Mouse (Mus musculus) megakaryocyte, embryonic 14.5 days (primary cell): ENCODE results near the gene Kdf1. TPM values are rescaled to one million over a fixed set of nuclear protein-coding genes. Genes with fewer than 3 reads are reported as not detected.

Source experiments
- H3K27me3 ChIP-seq: replicated peaks from 2 replicates; pipeline ENCODE3; 2012; ENCODE audit warnings: inconsistent platforms
- H3K36me3 ChIP-seq: replicated peaks from 2 replicates; pipeline ENCODE3; 2012; ENCODE audit warnings: low read length, inconsistent platforms, mixed read lengths
- H3K4me1 ChIP-seq: 2 replicates; pipeline ENCODE4 v1.6.1; 2012; ENCODE audit warnings: inconsistent platforms
- H3K4me3 ChIP-seq: replicated peaks from 2 replicates; pipeline ENCODE3; 2012; ENCODE audit warnings: moderate library complexity, mild to moderate bottlenecking, inconsistent platforms
- H3K9me3 ChIP-seq: 2 replicates; pipeline ENCODE4 v1.6.1; 2012; ENCODE audit warnings: inconsistent platforms
- FLI1 ChIP-seq: IDR thresholded peaks from 2 replicates; pipeline ENCODE4 v1.6.1; 2012; ENCODE audit warnings: low read length, inconsistent platforms, mixed read lengths
- GATA1 ChIP-seq: IDR thresholded peaks from 3 replicates; pipeline ENCODE4 v1.6.1; 2012; ENCODE audit warnings: mixed read lengths, low read length, inconsistent platforms, borderline replicate concordance
- polyA plus RNA-seq: library from polyadenylated mRNA; stranded (reverse); fragments of >175 nt; gene quantifications from 2 replicates; pipeline ENCODE4 v1.2.3, GENCODE M21; 2012; ENCODE audit warnings: low replicate concordance; ENCODE audit not compliant: insufficient read depth

The Kdf1 gene
- polyA plus RNA-seq, 1 experiment, result 0.83 TPM

DNA sequence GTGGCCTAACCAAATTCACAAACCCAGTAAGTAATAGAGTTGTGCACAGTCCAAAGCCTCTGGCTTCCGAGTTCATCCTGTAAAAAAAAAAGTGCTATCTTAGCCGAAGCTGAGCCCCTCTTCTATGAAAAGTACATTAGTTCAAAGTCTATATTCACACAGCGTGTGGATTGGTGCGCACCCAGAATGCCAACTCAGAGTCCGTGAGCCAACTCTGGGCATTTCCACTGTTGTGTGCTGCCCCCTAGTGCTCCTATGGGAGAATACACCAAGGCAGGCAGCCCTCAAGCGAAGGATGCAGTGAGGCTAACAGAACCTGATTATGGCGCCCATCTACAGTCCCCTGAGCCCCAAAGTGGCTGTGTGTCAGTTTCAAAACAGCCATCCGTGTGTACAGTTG, 5.8 kb upstream of the Kdf1 start:
- Histone ChIP-seq H3K4me1 (peaks cover 3% of the 10 kb centered on the region; the same call in 1 of the 2 replicates), H3K36me3 (no peaks in the 10 kb centered on the region), H3K9me3 (no peaks in the 10 kb centered on the region), H3K27me3 (peaks cover 53% of the 10 kb centered on the region), H3K4me3 (no peak overlapping the region)
- TF ChIP-seq GATA1 (no peak), FLI1 (no peak)

DNA sequence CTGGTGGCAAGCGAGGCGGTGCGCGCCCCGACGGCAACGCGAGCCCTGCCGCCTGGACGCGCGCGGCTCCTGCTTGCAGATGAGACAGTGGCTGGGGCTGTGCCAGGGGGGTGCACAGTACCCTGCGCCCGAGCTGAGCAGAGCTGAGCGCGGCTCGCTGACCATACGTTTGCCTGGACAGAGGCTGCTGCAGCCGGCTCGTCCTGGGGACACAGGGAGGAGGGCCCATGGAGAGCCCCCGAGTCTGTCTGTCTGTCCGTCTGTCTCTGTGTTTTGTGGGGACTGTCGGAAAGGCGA, 554 bp downstream of the Kdf1 start:
- Histone ChIP-seq H3K4me3 (peak overlapping the region; percentile 88), H3K4me1 (peaks cover 12% of the 10 kb centered on the region), H3K27me3 (peaks cover 79% of the 10 kb centered on the region), H3K9me3 (no peaks in the 10 kb centered on the region), H3K36me3 (no peaks in the 10 kb centered on the region)
- TF ChIP-seq FLI1, result no peak
- no peak for TF ChIP-seq GATA1

DNA sequence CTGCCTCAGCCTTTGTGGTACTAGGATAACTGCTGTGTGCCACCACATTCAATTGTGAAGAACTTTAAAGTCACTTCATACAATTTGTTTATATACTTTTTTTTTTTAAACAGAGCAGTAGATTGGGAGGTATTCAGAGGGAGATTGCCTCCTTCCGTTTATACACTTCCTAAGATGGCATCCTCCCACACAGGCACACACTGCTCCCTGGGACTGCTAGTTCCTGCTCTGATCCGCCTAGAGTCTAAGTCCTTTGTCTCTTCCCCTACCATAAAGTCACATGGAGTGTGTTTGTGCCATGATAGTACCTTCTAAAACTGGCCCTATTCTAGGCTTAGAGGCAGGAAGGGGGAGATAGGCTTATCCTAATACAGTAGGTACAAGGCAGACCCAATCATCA, 2.7 kb downstream of the Kdf1 start:
- H3K4me3 ChIP-seq, result no peak overlapping the region
- peaks cover 69% of the 10 kb centered on the region for H3K27me3 ChIP-seq
- peaks cover 12% of the 10 kb centered on the region for H3K4me1 ChIP-seq
- H3K36me3 ChIP-seq, result no peaks in the 10 kb centered on the region
- TF ChIP-seq GATA1 (no peak), FLI1 (no peak)
- peaks cover 3% of the 10 kb centered on the region; the same call in 1 of the 2 replicates for H3K9me3 ChIP-seq

DNA sequence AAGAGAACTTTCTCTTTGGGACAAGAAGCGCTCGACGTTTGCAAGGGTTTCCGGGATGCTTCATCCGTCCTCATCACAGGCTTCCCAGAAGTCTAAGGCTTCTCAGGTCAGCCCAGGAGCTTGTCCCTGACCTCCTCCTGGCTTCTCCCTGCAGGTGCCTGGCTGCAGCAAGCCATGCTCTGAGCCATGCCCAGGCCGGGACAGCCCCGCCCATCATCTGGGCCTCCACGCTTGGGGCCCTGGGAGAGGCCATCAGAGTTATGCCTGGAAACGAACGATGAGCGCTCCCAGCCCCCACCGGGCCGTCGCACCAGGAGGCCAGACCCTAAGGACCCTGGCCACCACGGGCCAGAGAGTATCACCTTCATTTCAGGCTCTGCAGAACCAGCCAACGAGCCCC, 9.0 kb downstream of the Kdf1 start:
- no peak overlapping the region for H3K4me3 ChIP-seq
- H3K36me3 ChIP-seq, result peaks cover 48% of the 10 kb centered on the region
- TF ChIP-seq GATA1 (no peak), FLI1 (no peak)
- peaks cover 16% of the 10 kb centered on the region for H3K27me3 ChIP-seq
- peaks cover 3% of the 10 kb centered on the region; the same call in 1 of the 2 replicates for H3K9me3 ChIP-seq
- no peaks in the 10 kb centered on the region for H3K4me1 ChIP-seq

DNA sequence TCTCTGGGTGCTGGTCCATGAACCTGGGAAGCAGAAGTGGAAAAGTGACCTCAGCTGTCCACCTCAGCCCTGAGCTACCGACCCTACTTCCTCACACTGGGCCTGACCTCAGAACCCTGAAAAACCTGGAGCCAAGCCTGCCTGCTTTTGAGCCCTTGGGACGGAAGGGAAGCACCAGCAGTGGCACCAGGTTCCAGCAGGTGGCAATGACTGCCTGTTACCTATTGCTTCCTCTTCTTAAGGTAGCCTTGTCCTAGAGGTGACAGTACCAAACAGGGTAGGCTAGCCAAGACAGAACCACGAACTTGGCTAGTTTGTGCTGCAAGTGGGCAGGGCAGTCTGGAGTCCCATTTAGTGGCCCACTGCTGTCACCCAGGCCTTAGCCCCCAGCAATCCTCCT, 14.0 kb downstream of the Kdf1 start:
- peaks cover 12% of the 10 kb centered on the region for H3K4me1 ChIP-seq
- H3K27me3 ChIP-seq, result no peaks in the 10 kb centered on the region
- H3K4me3 ChIP-seq, result no peak overlapping the region
- H3K9me3 ChIP-seq, result no peaks in the 10 kb centered on the region
- TF ChIP-seq GATA1 (no peak), FLI1 (no peak)
- H3K36me3 ChIP-seq, result peaks cover 94% of the 10 kb centered on the region

DNA sequence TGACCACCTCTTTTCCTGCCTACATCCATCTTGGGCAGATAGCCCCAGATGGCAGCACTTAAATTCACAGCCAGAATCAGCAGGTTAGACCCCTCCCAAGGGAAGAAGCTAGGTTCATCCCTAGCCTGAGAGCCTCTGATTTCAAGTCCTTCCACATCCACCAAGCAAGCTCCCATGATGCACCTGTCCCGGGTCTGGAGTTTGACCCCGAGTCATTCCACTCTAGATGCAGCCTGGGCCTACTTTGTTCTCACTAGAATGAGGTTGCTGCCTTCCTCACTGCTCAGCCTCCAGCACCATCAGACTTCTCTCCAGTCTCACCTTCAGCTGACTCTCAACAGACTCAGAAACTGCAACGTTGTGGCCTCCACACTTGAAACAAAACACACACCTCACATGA, 17.3 kb downstream of the Kdf1 start:
- Histone ChIP-seq H3K9me3 (no peaks in the 10 kb centered on the region), H3K36me3 (peaks cover 92% of the 10 kb centered on the region), H3K4me1 (peaks cover 17% of the 10 kb centered on the region), H3K27me3 (no peaks in the 10 kb centered on the region), H3K4me3 (no peak overlapping the region)
- TF ChIP-seq GATA1, result no peak
- TF ChIP-seq FLI1, result no peak

DNA sequence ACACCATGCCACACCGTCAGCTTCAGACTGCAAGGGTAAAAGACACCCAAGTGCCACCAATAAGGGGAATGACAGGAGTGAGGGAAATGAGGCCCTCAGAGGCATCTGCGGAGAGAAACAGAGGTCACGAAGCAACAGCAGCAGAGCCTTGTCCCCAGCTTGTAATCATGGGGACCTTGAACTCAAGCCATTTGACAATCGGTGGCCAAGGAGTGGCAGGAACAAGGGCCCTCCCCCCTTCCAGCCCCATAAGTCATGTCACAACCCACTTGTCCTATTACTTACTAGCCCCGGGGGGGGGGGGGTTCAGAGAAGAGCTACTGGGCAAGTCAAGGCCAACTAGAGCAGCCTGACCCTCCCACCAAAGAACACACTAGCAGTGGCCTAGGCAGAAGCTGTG, 17.9 kb downstream of the Kdf1 start:
- Histone ChIP-seq H3K4me1 (peaks cover 22% of the 10 kb centered on the region), H3K9me3 (no peaks in the 10 kb centered on the region), H3K36me3 (peaks cover 92% of the 10 kb centered on the region), H3K27me3 (no peaks in the 10 kb centered on the region), H3K4me3 (no peak overlapping the region)
- TF ChIP-seq FLI1 (no peak), GATA1 (no peak)

DNA sequence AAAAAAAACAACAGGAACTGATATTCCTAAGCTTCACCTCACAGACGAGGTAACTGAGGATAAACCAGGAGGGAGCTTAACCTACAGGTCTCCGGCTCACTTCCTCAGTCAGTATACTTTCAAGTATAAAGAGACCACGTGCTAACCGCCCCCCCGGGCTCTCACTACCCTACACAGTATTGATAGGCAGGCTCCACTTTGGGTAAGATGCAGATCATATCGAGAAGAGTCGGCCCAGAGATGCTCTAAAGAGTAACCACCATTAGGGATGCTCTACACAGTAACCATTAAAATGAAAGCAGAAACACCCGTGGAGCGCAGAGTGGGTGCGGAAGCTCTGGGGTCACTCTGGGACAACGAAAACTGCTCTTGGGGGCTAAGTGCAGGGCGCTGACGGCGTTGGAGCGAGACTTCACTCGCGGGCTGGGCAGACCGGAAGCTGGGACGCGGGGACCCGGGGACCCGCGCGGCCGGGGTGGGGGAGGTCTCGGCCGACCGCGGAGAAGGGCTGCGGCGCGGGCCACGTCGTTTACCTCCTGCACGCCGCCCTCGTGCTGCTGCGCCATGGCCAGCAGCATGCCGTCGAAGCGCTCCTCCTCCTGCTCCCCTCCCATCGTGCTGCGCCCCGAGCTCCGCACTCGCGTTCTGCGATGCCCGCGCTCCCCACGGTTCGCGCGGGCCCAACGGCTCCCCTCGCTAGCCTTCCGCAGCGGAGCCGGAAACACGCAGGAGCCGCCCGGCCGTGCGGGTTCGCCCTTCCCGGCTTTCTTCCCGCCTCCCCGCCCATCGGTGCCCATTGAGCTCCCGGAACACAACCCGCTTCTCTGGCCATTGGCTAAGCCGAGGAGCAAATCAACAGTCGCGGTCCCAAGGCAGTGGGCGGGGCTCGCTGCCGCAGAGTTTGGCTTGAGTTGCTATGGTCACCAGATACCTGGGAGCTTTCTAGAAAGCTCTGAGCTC, 26.8 kb downstream of the Kdf1 start, which contains the start of gene Nudc:
TSS of gene Nudc (minus strand) at position 725 of the 960 bp plus-strand sequence.
- Histone ChIP-seq H3K27me3 (no peaks in the 10 kb centered on the region), H3K4me1 (peaks cover 43% of the 10 kb centered on the region), H3K4me3 (peak within 1 kb of the TSS; percentile 99), H3K9me3 (peaks cover 7% of the 10 kb centered on the region), H3K36me3 (peaks cover 33% of the 10 kb centered on the region)
- peak; percentile 27; the same call in 1 of the 2 replicates for TF ChIP-seq FLI1
- no peak for TF ChIP-seq GATA1

DNA sequence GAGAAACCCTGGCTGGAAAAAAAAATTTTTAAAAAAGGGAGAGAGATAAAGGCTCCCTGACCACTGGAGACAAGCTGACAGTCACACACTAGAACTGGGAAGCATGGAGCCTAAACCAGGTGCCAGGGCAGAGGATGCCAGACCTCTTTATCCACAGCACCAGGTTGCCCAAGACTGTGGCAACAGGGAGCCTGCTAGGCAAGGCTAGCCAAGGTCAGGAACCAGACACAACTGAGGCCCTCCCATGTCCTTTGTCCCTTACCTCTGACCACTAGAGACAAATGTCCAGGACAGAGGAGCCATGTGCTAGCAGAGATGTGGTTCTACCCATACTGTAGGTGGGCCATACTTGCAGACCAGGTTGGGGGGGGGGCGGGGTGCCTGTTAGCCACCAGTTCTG, 33.3 kb downstream of the Kdf1 start:
- Histone ChIP-seq H3K4me1 (peaks cover 22% of the 10 kb centered on the region), H3K27me3 (peaks cover 18% of the 10 kb centered on the region), H3K9me3 (peaks cover 7% of the 10 kb centered on the region), H3K36me3 (no peaks in the 10 kb centered on the region), H3K4me3 (no peak overlapping the region)
- no peak for TF ChIP-seq GATA1
- TF ChIP-seq FLI1, result no peak

DNA sequence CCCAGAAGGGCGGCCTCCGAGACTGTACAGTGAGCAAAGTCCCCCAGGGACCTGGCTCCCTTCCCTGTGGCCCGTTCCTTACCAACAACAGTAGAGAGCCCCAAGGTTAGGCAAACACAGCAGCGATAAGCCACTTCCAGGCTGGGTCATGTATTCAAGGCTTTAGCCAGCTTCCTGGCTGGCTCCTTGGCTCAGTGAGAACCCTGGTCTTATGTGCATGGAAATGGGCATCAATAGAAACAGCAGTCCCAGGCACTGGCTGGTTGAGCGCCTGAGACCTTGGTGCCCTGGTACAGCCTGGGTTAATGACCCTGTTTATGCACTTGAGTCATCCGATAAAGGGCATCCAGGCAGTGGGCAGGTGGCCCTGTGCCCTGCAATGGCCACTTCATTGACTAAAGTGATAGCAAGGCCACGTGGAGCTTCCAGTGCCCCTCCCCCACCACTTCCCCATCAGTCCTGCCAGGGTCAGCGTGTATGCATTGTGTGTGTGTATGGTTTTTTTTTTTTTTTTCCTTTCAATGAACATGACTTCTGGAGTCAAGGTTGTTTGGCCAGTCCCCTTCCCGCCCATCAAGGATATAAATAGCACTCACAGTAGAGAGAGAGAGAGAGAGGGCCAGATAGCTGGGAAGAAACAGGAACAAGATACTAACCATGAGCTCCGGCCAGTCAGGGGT, 34.1 kb downstream of the Kdf1 start, which contains the start of gene Nr0b2:
TSS of gene Nr0b2 (plus strand) at position 609 of the 680 bp plus-strand sequence.
- no peak for TF ChIP-seq GATA1
- Histone ChIP-seq H3K4me1 (peaks cover 26% of the 10 kb centered on the region), H3K27me3 (peaks cover 26% of the 10 kb centered on the region), H3K36me3 (no peaks in the 10 kb centered on the region), H3K9me3 (peaks cover 7% of the 10 kb centered on the region), H3K4me3 (peak within 1 kb of the TSS; percentile 64)
